Mouse (Mus musculus) forebrain, postnatal 0 days (tissue): ENCODE measurements around the gene CK137956. TPM values are rescaled to one million over a fixed set of nuclear protein-coding genes. Genes with fewer than 3 reads are reported as not detected.

Experiments used
- ATAC-seq: fragments of 200-750 bp; cut with Nextera tagmentation; 2 replicates; pipeline ENCODE4 v1.8.0; 2017; ENCODE audit warnings: mild to moderate bottlenecking, moderate library complexity
- DNase-seq: peaks from one replicate; pipeline ENCODE4 v3.0.0-alpha.2; 2015
- H3K27ac ChIP-seq: fragments of 300-500 bp; sonication (generic); 2 replicates; pipeline ENCODE4 v1.5.1; 2014; ENCODE audit warnings: low read depth, mild to moderate bottlenecking, antibody characterized with exemption, low read length, moderate library complexity, mixed read lengths
- H3K27me3 ChIP-seq: fragments of 300-500 bp; sonication (generic); 2 replicates; pipeline ENCODE4 v1.6.1; 2014; ENCODE audit warnings: mild to moderate bottlenecking, low read length, mixed read lengths; ENCODE audit not compliant: insufficient read depth
- H3K36me3 ChIP-seq: fragments of 300-500 bp; sonication (generic); 2 replicates; pipeline ENCODE4 v1.6.1; 2014; ENCODE audit warnings: mild to moderate bottlenecking, moderate library complexity; ENCODE audit not compliant: insufficient read depth
- H3K4me1 ChIP-seq: fragments of 300-500 bp; sonication (generic); 2 replicates; pipeline ENCODE4 v1.6.1; 2014; ENCODE audit warnings: antibody characterized with exemption; ENCODE audit not compliant: insufficient read depth
- H3K4me2 ChIP-seq: fragments of 300-500 bp; sonication (generic); 2 replicates; pipeline ENCODE4 v1.6.1; 2014; ENCODE audit warnings: low read depth, mild to moderate bottlenecking, moderate library complexity
- H3K4me3 ChIP-seq: fragments of 300-500 bp; sonication (generic); 2 replicates; pipeline ENCODE4 v1.5.1; 2014; ENCODE audit warnings: low read depth, low read length, mixed read lengths
- H3K9ac ChIP-seq: fragments of 300-500 bp; sonication (generic); 2 replicates; pipeline ENCODE4 v1.6.1; 2014; ENCODE audit warnings: mild to moderate bottlenecking
- H3K9me3 ChIP-seq: fragments of 300-500 bp; sonication (generic); 2 replicates; pipeline ENCODE4 v1.6.1; 2016; ENCODE audit warnings: low read length
- CTCF ChIP-seq: sonication (generic); IDR thresholded peaks from 2 replicates; pipeline ENCODE4 v1.5.1; 2016; ENCODE audit warnings: antibody characterized with exemption, control low read depth, low read depth
- WGBS: fragments of 180-500 bp; shearing (Covaris S2); extraction: QIAGEN DNeasy Blood & Tissue Kit; methylation state at CpG from one replicate; pipeline ENCODE4 v1.1.7; 2014; 5-methylcytosine and 5-hydroxymethylcytosine counted together
- polyA plus RNA-seq: library from polyadenylated mRNA; unstranded; fragments of >200 nt; fragmentation: Nextera tagmentation; extraction: Ambion mirVana; gene quantifications from 2 replicates; pipeline ENCODE4 v1.2.1, GENCODE M21; 2015
- total RNA-seq: library from RNA; depleted of rRNA; stranded (reverse); fragments of >200 nt; gene quantifications from 2 replicates; pipeline ENCODE4 v1.2.3, GENCODE M21; 2014; rRNA removed

Gene CK137956
- total and polyA plus RNA-seq, 2 experiments from 2014 or later, result 1.9 TPM

GRCm38 (mm10) chr4:127913551-127913950 is 57.2 kb downstream of the CK137956 start:
- Histone ChIP-seq H3K27me3 (no peaks in the 10 kb centered on the region), H3K4me1 (no peaks in the 10 kb centered on the region), H3K4me2 (no peak overlapping the region), H3K9me3 (no peaks in the 10 kb centered on the region), H3K27ac (no peak overlapping the region), H3K9ac (no peak overlapping the region), H3K36me3 (no peaks in the 10 kb centered on the region), H3K4me3 (no peak overlapping the region)
- DNase-seq (no peak), ATAC-seq (no peak)
- 90% methylated on average over 7 of the region's 7 CpGs for WGBS
- TF ChIP-seq CTCF, result no peak

DNA sequence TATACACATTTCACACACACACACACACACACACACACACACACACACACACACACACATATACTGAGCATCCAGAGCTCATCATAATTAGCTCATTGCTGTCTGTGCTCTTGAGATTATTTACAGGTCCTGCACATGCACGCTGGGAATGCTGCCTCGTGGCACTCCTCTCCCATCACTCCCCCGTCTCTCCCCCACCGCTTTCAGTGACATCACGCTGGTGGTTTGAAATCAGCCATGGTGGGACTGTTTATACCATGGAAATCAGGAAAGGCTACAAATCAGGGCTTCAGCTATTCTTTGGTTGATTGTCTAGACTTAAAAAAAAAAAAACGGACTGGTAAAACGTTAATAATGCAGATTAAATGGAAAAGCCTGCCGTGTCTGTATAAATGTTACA is 63.6 kb downstream of the CK137956 start:
- Histone ChIP-seq H3K9me3 (no peaks in the 10 kb centered on the region), H3K4me2 (no peak overlapping the region), H3K9ac (no peak overlapping the region), H3K27ac (no peak overlapping the region), H3K27me3 (no peaks in the 10 kb centered on the region), H3K4me3 (no peak overlapping the region), H3K36me3 (no peaks in the 10 kb centered on the region), H3K4me1 (0 out of 2 replicates have a peak, but pooled peaks cover 3% of the 10 kb centered on the region)
- DNase-seq (peak; percentile 53), ATAC-seq (peak; percentile 64; the same call in 1 of the 2 replicates)
- TF ChIP-seq CTCF, result no peak
- 26% methylated on average over 8 of the region's 8 CpGs for WGBS

- DNase-seq, result no peak
- H3K9me3 ChIP-seq, result no peaks in the 10 kb centered on the region
- WGBS, result 81% methylated on average over 3 of the region's 3 CpGs
- no peak for TF ChIP-seq CTCF
- H3K9ac ChIP-seq, result no peak overlapping the region
- no peak overlapping the region for H3K4me2 ChIP-seq
- ATAC-seq, result no peak
- no peaks in the 10 kb centered on the region for H3K27me3 ChIP-seq
- H3K4me3 ChIP-seq, result no peak overlapping the region
- no peaks in the 10 kb centered on the region for H3K36me3 ChIP-seq
- no peak overlapping the region for H3K27ac ChIP-seq
- H3K4me1 ChIP-seq, result 0 out of 2 replicates have a peak, but pooled peaks cover 3% of the 10 kb centered on the region
Observed at GRCm38 (mm10) chr4:127903954-127904353, 66.8 kb downstream of the CK137956 start.

DNA sequence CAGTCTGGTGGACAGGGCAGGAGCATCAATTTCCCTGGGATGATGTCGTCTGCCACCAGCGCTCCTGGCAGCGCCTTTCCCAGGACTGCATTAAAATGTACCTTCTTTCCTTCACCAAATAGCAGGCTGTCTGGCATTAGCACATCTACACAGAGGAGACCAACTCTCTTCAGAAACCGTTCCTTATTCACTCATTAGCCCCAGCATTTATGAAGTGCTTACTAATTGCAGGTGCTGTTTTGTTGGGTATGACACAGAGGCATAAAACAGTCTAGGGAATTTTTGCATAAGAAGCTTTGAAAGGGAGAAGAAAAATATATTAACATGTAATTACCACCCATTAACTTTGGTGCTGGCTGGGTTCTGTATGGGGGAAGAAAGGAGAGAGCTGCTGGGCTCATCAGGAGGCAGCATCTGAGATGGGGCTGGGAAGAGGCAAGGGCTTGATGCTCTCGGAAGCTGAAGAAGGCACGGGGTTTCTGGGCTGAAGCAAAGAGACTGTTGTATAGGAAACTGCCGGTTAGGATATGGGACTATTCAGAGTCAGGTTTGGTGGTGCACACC is 69.8 kb downstream of the CK137956 start:
- no peak for DNase-seq
- WGBS, result 48% methylated on average over 7 of the region's 7 CpGs

DNA sequence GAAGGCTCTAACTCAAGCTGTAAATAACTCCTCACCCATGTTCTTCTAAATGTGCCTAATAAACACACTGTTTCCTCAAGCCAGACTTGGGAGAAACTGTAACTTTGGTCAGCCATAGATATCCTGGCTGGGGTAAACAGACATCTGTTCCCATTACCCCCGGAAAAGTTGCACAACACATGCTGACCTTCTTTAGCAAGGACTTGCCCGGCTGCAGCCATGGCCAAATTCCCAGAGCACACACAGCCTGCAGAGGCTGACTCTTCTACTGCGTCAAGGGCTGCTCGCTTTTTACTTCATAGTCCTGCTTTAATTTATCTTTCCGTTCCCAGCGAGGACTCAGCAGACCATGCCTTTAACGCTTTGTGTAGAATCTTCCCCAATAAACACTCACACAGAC is 81.7 kb downstream of the CK137956 start:
- DNase-seq (no peak), ATAC-seq (no peak)
- no peak overlapping the region for H3K9ac ChIP-seq
- no peak overlapping the region for H3K4me3 ChIP-seq
- H3K27ac ChIP-seq, result no peak overlapping the region
- H3K9me3 ChIP-seq, result no peaks in the 10 kb centered on the region
- WGBS, result 87% methylated on average over 7 of the region's 7 CpGs
- no peak for TF ChIP-seq CTCF
- no peaks in the 10 kb centered on the region for H3K36me3 ChIP-seq
- H3K27me3 ChIP-seq, result no peaks in the 10 kb centered on the region
- H3K4me2 ChIP-seq, result no peak overlapping the region
- no peaks in the 10 kb centered on the region for H3K4me1 ChIP-seq

More for the DNA sequence above, 69.8 kb downstream of the CK137956 start:
- H3K27me3 ChIP-seq, result no peaks in the 10 kb centered on the region
- TF ChIP-seq CTCF, result no peak
- no peaks in the 10 kb centered on the region for H3K9me3 ChIP-seq
- no peaks in the 10 kb centered on the region for H3K36me3 ChIP-seq
- H3K27ac ChIP-seq, result no peak overlapping the region
- ATAC-seq, result peak; percentile 71
- H3K4me1 ChIP-seq, result no peaks in the 10 kb centered on the region
- H3K9ac ChIP-seq, result no peak overlapping the region
- H3K4me3 ChIP-seq, result no peak overlapping the region
- no peak overlapping the region for H3K4me2 ChIP-seq

GRCm38 (mm10) chr4:127878966-127879365 is 91.8 kb downstream of the CK137956 start:
- H3K4me1 ChIP-seq, result no peaks in the 10 kb centered on the region
- 96% methylated on average over 8 of the region's 8 CpGs for WGBS
- no peak overlapping the region for H3K4me2 ChIP-seq
- no peak for TF ChIP-seq CTCF
- ATAC-seq (no peak), DNase-seq (no peak)
- no peak overlapping the region for H3K27ac ChIP-seq
- H3K4me3 ChIP-seq, result no peak overlapping the region
- H3K27me3 ChIP-seq, result no peaks in the 10 kb centered on the region
- H3K9me3 ChIP-seq, result no peaks in the 10 kb centered on the region
- no peak overlapping the region for H3K9ac ChIP-seq
- no peaks in the 10 kb centered on the region for H3K36me3 ChIP-seq

Other genes with a start within 250 kb of the CK137956 start
- gene Csmd2, start 16.9 kb upstream of the CK137956 start, total RNA-seq, result 24.3 and 35.8 TPM in 2 replicates
- gene Csmd2, start 16.9 kb upstream of the CK137956 start, polyA plus RNA-seq, result 3.8 and 5.5 TPM in 2 replicates